Mouse (Mus musculus) left cerebral cortex, adult 18-20 months (tissue): Measurements from ENCODE around the gene Drosha. TPM values are rescaled to one million over a fixed set of nuclear protein-coding genes. Genes with fewer than 3 reads are reported as not detected.
"Not testable (repeated sequence)": the region's sequence is repeated elsewhere in the genome, so short reads cannot be mapped to it uniquely, and the experiment has no call there.

Source experiments
- DNase-seq, 2 experiments: peaks; one replicate each; pipeline ENCODE4 v3.0.0; 2021 to 2022; ENCODE audit warnings: low spot score in 2 of 2, mixed read lengths in 1 of 2
- total RNA-seq, 2 experiments: library from RNA; stranded (reverse); gene quantifications; 2 replicates each; pipeline ENCODE4 v1.2.3; 2021

The Drosha gene
- total RNA-seq, 2 experiments from 2014 or later, result 87.5 to 90.5 TPM

DNA sequence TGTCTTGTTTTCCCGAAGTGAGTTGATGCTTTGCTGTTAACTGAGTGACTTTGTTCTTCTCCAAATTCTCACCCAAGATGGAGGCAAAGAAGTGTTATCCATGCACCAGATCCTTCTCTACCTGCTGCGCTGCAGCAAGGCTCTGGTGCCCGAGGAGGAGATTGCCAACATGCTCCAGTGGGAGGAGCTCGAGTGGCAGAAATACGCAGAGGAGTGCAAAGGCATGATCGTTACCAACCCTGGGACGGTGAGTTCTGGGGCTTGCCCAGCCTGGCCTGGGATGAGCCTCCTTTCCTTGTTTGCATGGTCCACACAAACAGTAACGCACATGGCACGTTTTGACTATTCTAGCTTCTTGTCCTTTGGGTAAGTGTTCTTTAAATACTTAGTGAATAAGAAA is 54.0 kb downstream of the Drosha start:
- no peak for DNase-seq

DNA sequence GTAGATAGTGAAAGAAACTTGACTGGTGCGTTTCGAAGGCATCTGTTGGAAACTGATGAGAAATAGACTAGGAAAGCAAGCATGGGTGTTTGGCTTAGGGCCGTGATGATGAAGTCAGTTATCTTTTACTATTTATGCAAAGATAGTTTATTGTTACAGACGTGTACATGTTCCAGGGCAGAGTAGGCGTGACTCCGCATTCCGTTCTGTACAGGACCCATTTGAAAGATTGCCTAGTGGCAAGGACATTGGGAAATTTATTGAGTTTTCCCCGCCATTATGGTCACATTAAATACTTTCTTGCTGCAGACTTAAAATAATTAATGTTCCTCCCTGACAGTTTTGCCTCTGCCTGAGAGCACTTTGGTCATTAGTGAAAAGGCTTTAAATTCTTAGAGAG is 55.3 kb downstream of the Drosha start:
- DNase-seq, result no peak

DNA sequence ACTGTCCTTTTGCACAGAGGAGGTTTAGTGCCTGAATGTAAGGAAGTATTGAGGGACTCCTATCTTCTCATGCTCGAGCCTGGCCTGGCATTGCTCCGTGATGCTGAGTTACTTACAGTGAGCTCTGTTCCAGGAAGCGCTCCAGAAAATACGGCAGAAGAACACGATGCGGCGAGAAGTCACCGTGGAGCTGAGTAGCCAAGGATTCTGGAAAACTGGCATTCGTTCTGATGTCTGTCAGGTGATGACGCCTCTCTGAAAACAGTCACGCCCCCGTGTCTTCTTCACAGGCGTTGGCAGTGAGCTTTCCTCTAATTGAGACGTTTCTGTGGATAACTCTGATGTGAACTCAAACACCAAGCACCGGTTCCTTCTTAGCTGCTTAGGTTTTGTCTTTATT is 60.2 kb downstream of the Drosha start:
- DNase-seq, result peak; percentile 55 to 70

DNA sequence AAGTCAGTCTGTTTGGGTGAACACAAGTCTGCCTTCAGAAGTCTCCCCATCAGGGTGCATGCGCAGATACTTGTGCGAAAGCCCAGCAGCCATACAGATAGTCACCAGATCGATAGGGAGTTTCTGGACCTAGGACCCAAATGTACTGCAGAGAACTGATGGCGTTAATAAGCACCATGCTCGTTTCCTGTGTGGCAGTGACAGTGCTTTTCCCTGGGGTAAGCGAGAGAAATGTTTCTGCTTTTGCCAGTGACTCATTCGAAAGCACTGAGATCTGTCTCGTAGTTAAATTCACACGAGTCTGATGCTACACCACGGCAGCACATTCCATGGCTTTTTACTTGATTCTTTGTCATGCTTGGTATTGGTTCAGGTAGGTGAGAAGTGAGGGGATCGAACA is 60.7 kb downstream of the Drosha start:
- DNase-seq, result no peak

DNA sequence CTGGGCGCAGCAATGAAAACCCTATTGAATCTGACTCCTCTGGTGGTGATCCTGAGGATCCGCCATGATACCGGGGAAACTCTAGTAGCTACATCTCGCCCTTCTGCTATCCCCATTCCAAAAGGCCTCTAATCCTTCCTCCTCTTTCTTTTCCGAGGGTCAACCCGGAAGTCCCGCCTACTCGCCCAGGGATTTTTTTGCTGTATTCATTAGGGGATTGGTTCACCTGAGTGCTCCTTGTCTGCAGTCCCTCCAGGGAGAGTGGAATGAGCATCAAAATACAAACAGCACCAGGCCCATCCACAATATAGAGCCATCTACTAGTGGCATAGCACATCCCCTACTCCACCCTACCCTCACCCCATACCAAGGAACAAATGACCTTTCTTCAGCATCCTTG is 62.6 kb downstream of the Drosha start:
- no peak for DNase-seq

DNA sequence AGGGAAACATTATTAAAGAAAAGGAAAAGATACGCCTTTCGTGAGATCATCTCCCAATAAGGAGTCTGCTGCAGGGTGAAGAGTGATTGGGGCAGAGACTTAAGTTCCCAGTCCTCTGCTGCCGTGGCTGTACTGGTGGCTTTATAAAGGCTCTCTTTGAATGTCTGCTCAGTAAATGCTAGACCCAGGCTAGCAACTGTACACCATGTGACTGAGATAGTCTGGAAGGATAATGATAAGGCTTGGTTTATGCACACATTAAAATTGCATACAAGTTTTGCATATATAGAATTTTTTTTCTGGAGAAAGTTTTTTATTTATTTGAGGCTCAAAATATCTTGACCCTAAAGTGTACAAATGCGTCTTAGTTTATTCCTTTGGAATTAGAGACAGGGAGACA is 63.7 kb downstream of the Drosha start:
- DNase-seq, result no peak

DNA sequence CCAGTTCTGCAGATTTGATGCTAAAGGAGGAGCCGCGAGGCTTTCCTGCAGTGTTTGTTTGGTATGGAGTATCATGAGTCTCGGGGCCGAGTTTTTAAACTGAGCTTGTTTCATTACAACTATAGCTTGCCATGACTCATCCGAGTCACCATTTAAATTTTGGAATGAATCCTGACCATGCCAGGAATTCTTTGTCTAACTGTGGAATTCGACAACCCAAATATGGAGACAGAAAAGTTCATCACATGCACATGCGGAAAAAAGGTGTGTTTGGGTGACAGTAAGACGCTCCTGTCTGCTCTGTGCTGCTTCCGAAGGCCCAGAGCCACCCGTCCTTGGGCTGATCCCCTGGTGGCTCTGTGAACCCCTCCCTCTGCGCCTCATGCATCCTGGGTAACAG is 65.3 kb downstream of the Drosha start:
- DNase-seq, result peak in 1 of 2 experiments; percentile 22

DNA sequence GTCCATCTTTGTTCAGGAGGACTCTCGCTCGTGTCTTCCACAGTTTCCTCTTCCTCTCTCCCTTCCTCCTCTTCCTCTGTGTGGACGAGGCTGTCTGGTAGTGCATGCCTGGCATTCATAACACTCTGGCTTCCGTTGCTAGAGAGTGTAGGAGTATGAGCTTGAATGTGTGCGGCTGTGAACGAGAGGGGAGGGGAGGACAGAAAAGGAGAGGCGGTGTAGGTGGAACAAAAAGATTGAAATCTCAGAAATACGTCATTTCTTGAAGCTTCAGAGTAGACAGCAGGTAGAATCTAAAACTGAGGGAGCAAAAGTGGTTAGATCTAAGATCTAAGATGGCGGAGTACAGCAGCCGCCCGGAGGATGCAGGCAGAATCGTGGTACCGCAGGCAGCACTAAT is 70.8 kb downstream of the Drosha start:
- DNase-seq, result peak in 1 of 2 experiments; percentile 54

DNA sequence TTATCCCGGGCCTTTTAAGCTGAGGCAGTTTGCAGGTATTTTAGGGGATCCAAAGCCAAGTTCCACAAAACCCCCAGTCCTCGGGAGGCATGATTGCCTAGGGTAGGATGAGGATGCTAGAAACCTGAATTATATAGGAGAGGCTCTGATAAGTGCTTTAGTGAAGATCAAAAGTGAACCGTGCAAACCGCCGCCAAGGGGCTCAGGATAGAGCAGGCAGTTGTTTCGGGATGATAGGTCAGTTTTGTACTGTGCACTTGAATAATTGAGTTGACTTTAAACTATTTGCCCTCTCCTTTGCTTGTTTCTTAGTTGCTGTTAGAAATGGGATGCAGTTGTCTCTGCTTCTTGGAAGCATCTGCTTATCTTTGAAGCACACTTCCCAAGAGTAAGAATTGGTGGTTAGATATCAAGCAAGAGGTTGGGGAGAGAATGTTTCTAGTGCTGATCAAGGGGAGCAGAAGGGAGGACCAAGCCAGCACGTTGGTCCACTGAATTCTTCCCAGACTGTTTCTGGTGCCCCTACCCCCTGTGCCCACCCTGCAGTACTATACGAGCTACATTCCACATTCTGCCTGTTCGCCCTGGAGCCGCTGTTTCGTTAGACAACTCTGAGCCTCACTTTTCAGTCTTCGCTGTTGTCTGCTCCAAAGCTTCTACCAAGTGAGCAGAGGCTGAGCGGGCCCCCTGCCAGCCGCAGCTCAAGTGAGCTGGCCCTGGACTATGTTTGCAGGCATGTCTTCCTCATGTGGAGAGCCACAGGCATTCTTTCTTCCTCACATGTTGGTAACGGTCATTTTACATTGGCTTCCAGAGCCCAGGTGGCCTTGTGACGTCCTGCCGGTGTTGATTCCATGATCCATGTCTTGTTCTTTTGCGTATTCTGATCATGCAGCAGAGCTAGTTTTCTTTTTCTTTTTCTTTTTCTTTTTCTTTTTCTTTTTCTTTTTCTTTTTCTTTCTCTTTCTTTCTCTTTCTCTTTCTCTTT is 71.7 kb downstream of the Drosha start:
- no peak for DNase-seq

DNA sequence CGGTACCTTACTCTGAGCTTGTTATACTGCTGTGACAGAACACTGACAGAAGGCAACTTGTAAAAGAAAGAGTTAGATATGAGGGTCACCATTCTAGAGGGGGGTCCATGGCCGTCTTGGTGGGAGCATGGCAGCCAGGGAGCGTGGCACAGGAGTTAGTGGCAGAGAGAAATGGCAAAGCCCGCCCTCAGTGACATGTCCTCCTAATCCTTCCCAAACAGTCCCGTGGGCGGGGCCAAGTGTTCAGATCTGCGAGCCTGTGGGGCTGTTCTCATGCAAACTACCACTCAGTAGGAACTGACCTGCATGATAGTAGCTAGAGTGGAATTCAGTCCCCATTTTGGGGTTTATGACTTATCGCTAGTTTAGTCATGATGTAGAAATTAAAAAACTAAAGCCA is 73.2 kb downstream of the Drosha start:
- no peak for DNase-seq

DNA sequence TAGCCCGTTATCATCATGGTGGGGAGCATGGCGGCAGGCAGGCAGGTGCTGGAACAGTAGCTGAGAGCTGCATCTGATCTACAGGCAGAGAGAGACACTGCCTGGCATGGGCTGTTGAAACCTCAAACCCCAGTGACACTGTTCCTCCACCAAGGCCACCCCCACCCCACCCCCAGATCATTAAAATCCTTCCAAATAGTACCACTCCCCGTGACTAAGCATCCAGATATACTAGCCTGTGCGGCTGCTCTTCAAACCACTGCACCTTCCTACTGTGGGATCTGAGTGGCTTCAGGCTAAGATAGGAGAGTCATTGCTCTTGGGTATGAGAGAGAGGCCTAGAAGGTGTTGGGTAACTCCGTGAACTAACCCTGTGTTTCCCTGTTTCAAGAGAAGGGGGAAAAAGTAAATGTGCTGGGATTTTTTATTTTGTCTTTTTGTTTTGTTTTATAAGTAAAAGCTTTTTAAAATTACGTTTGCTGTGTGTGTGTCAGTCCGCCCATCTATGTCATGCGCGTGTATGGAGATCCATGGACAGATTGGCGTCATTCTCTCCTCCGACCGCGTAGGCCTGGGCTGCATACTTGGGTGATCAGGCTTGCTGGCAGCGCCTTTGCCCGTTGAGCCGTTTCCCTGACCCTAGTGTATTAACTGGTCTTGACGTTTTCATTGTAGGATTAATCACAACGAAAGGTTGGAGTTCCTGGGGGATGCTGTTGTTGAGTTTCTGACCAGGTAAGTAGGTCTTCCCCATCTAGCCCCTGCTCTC is 76.0 kb downstream of the Drosha start:
- DNase-seq, result no peak

DNA sequence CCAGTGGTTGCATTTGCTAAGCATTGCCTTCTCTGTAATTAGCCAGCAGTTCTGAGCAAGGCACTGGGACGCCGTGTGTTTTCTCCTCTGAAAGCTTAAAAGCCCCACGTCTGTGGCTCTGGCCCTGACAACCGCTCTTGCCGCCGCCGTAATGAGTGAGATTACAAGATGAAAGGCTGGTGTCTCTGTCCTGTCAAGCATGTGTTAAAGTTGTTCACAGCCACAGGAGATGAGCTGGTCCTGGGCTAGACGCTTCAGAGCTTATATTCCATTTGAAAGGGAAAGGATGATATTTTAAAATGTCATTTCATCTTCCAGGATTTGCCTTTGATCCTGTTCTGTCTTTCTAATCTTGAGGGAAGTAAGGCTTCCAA is 76.6 kb downstream of the Drosha start:
- no peak for DNase-seq

DNA sequence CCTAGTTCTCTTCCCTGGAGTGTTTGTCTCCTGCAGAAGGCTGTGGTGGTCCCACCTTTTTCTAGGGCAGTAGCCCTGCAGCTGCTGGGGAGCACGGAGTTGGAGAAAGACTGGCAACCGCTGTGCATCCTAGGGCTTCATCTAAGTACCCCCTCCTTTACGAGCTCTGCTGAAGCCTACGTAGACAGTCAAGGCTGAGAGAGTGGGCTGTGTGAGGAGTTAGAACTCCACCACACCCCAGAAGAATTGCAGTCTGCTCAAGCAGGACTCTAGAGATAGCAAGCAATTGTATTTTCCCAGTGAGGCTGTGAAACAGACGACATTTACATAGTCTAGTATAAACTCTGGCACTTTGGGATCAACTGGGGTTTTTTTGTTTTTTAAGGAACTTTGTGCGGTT is 79.8 kb downstream of the Drosha start:
- peak in 1 of 2 experiments; percentile 33 for DNase-seq

DNA sequence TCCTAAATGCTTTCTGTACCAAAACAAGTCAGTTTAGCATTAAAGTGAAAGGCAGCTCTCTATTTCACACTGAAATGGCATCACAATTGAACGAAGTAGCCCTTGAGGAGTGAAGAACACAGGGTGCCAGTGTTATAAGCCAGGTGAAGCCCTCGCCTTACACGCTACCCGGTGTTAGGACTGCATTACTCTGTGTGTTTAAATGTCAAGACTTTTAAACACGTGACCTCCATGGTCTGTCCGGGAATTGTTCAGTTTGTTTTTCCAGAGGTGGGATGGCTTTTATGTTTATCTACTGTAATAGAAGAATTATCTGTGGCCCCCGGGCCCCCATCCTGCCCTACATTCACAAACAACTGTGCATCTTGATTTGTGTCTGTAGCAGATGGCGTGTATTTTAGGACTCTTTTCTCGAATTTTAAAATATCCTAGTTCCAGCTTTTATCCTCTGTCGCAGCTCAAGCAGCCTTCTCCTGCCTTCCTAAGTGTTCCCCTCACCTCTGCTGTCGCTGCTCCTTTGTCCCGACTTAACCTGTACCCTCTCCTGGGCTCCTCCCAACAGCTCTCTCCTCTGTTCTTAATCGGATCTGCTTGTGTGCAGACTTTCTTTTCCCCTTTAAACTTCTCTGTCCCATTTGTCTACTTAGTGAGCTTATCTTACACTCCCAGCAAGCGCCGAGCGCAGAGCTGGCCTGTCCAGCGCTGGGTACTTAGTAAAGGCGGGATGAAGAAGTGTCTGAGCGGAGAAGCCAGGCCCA is 83.5 kb downstream of the Drosha start:
- no peak for DNase-seq

DNA sequence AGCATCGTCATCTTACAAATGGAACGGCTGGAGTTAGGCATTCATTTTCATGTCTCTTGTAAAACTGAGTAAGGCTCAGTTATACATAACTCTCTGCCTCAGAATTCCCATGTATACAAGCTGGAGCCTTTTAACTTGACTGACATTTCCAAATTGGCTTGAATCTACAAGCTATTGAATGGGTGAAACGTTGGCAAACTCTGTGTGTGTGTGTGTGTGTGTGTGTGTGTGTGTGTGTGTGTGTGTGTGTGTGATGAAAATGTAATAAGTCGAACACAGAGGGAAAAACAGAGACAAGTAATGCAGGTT is 84.1 kb downstream of the Drosha start:
- DNase-seq, result no peak

DNA sequence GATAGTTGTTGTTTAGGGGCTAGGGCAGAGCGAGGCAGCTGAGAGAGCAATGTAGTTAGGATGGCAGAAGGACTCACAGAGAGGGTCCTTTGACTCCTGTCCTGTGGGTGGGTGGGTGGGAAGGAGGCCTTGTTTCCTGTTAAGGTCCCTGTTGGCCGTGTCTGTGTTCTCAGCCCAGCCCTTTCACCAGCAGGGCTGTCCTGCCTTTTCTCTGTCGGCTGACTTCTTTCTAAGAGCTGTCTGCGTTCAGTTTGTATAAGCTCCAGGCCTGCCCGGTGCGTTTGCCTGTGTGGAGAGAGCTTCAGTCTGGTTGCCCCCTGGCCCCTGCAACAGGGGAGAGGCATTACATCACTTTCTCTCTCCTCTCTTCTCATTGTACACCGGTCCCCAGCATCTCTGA is 84.6 kb downstream of the Drosha start:
- DNase-seq, result no peak

DNA sequence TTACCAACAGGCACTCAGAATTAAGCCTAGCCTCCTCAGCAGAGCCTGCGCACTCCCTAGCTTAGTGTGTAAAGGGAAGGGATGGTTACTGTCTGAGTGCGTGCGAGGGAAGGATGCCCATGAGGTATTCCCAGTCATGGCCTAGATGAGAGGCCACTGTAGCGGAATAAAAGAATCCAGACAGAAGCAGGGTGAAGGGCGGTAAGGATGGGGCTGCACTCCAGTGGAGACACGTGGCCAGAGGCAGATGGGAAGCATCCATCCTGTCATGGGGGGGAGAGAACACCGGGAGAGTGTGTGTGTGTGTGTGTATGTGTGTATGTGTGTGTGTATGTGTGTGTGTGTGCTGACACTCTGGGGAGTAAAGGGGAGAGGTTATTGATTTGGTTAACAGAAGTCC is 86.5 kb downstream of the Drosha start:
- no peak for DNase-seq

DNA sequence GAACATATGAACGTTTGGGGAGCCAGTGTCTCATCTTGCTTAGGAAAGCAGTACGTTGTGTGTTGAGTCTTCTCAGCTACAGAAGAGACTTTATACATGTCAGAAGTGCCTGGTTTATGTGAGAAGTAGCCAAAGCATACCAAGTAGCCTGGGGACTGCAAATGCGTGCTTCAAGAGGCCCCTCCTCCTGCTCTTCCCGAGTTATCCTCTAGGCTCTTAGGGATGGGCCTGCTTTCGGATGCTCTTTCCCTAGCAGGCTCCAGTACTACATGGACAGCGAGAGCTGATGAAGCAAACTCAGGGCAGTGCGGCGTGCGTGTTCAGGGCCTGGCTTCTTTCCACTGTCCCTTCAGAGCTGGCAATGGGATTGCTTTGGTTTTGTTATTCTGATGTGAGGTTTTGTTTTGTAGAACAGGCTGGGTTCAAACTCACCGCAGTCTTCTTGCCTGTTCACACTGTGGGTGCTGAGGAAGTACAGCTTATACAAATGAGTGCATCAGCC is 91.8 kb downstream of the Drosha start:
- DNase-seq, result no peak

DNA sequence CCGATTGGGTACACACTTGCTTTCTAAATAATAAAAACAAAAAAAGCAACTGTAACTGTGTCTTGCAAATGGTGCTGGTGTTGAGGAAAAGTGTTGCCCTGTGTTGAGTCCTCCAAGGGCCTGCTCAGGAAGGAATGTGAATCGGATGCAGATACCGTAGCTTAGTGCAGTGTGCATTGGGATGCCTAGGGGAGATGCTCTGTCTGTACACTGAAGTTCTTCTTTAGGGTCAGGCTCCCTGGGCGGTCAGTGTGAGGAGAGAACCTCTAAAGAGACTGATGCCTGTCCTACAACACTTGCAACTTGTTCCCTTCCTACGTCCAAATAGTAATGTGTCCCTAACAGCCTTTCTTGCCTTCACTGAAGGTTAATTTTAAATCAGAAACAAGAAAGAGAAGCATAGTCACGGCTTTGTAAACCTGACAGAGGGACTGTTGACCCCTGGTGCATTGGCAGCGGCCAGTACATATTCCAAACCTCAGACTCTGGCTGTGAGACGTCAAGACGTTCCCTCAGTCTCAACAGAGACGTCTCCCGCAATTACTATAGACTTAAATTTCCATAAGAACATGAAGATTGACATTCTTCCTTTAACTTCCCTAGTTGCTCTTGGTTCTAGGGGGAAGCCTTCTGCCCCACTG is 94.8 kb downstream of the Drosha start:
- DNase-seq, result not testable (repeated sequence)

DNA sequence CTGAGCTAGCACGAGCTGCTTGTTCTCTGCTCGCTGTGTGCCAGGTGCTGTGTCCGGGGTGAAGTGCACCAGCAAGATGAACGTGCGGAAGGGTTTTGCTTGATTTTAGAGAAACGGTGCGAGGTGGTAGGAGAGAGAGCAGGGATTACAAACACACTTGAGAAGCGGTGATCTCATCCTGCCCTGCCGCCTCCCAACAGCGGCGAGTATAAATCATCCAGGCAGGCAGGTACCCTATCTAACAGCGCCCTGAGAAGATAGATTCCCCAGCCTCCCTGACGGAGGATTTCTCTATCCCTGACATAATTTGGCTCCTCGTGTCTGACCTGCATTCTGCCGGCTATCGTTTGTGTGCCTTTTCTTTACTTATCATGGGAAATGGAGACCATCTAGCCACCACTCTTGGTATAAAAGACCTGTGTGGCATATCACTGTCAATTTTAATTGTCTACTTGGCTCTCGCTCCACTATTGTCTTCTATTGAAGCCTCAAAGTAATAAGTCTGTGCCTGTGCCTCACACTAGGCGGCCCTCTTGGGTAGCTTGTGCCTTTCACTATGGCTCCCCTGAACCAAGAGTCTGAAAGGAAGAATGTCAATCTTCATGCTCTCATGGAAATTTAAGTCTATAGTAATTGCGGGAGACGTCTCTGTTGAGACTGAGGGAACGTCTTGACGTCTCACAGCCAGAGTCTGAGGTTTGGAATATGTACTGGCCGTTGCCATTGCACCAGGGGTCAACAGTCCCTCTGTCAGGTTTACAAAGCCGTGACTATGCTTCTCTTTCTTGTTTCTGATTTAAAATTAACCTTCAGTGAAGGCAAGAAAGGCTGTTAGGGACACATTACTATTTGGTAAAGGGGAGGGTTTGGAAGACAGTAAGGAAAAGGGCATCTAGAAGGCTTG is 95.6 kb downstream of the Drosha start:
- DNase-seq, result no peak
